Mouse (Mus musculus) lung, postnatal 10 days (tissue): Measurements from ENCODE around the gene 2210418O10Rik.
"Not testable (repeated sequence)": the region's sequence is repeated elsewhere in the genome, so short reads cannot be mapped to it uniquely, and the experiment has no call there.

Source experiments
- DNase-seq: peaks from one replicate; pipeline ENCODE4 v3.0.0; 2021

The 2210418O10Rik gene

DNA sequence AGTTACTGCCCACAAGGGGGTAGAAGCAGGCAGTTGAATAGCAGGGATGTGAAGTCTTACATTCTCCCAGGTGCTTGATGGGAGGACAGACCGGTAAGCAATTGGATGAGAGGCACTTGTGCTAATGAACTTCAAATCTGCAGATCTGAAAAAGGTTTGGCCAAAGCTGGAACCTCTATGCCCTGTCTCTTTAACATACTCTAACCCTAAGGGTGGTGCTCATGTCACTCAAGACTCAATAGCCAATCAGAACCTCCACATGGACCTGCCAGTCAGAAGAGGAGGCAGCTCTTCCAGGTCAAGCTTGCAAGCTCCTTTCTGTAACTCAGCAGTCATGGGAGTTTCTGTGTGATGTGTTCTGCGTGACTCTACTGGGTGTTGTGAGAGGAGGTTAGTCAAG, at the start of gene 2210418O10Rik:
TSS of gene 2210418O10Rik (plus strand) at position 301 of the 400 bp plus-strand sequence.
- DNase-seq: not testable (repeated sequence)

GRCm38 (mm10) chr2:176248519-176248918, 22.1 kb downstream of the 2210418O10Rik start:
- DNase-seq: not testable (repeated sequence)
